In genomic region chr6:39345430-39345829, GRCm38 (mm10) we compare ENCODE assay signal across 22 mouse cellular contexts. TPM values are rescaled to one million over a fixed set of nuclear protein-coding genes. Genes with fewer than 3 reads are reported as not detected.
DNase-seq lines count a peak whose midpoint lies in the region; ATAC-seq and TF ChIP-seq lines count a peak whose summit lies in the region.
"Had no signal": no experiment of that assay in that cellular context is flagged by ENCODE, and none has a peak within 500 bp of the region (broad histone marks: within the 10 kb centered on the region; RNA-seq: fewer than 3 reads in every experiment).

No protein-coding gene starts in this region.

- peaks cover 61% of the 10 kb centered on the region for H3K4me1 ChIP-seq in midbrain, embryonic 10.5 days
- no peaks in the 10 kb centered on the region for H3K4me1 ChIP-seq in midbrain, postnatal 0 days (ENCODE audit: insufficient read depth, low read length)
- H3K4me1 ChIP-seq in forebrain, embryonic 14.5 days (ENCODE audit: control insufficient read depth, insufficient read depth, low read length): peaks cover 16% of the 10 kb centered on the region
- peaks cover 44% of the 10 kb centered on the region for H3K4me1 ChIP-seq in midbrain, embryonic 13.5 days (replicated peaks)

- no peak overlapping the region for H3K4me2 ChIP-seq in midbrain, postnatal 0 days (ENCODE audit: low read depth, low read length, poor library complexity, severe bottlenecking)
- H3K4me2 ChIP-seq in forebrain, embryonic 14.5 days (ENCODE audit: low read length): no peak overlapping the region
- no peak overlapping the region for H3K4me2 ChIP-seq in midbrain, embryonic 13.5 days (replicated peaks)
- H3K4me2 ChIP-seq: heart, embryonic 11.5 days; liver, embryonic 11.5 days had no signal

- WGBS in midbrain, embryonic 10.5 days: 21% methylated on average over 7 of the region's 7 CpGs
- 37% methylated on average over 7 of the region's 7 CpGs for WGBS in midbrain, postnatal 0 days
- 11% methylated on average over 7 of the region's 7 CpGs for WGBS in forebrain, embryonic 14.5 days
- WGBS in midbrain, embryonic 13.5 days: 10% methylated on average over 7 of the region's 7 CpGs

- peak overlapping the region; percentile 87 for H3K27ac ChIP-seq in midbrain, embryonic 10.5 days (replicated peaks)
- H3K27ac ChIP-seq in midbrain, postnatal 0 days (ENCODE audit: low read depth, low read length): no peak overlapping the region
- peak overlapping the region; percentile 55; the same call in 1 of the 2 replicates for H3K27ac ChIP-seq in forebrain, embryonic 14.5 days (ENCODE audit: low read depth, low read length)
- H3K27ac ChIP-seq in midbrain, embryonic 13.5 days: peak overlapping the region; percentile 68
- H3K27ac ChIP-seq: layer of hippocampus, adult 2 months; macrophage had no signal

- peak overlapping the region; percentile 14; the same call in 1 of the 2 replicates for H3K4me3 ChIP-seq in midbrain, embryonic 10.5 days
- H3K4me3 ChIP-seq in midbrain, postnatal 0 days (ENCODE audit: low read depth, low read length): no peak overlapping the region
- no peak overlapping the region for H3K4me3 ChIP-seq in forebrain, embryonic 14.5 days (ENCODE audit: low read depth, low read length)
- H3K4me3 ChIP-seq in midbrain, embryonic 13.5 days (replicated peaks): no peak overlapping the region
- H3K4me3 ChIP-seq: layer of hippocampus, adult 2 months had no signal

- ATAC-seq in midbrain, postnatal 0 days (ENCODE audit: low FRiP score): no peak
- peak; percentile 24; the same call in 1 of the 2 replicates for ATAC-seq in forebrain, embryonic 14.5 days
- ATAC-seq in midbrain, embryonic 13.5 days: peak; percentile 41
- ATAC-seq in erythroblast, adult 5-6 weeks (replicated peaks; ENCODE audit: low FRiP score, poor library complexity, severe bottlenecking): no peak
- ATAC-seq: activated CD4-positive, CD25-positive, alpha-beta regulatory T cell, adult 4 months; Patski had no signal

- TF ChIP-seq CTCF in midbrain, postnatal 0 days (IDR thresholded peaks at IDR 0.05): no peak

- H3K36me3 ChIP-seq in midbrain, embryonic 10.5 days: peaks cover 52% of the 10 kb centered on the region
- H3K36me3 ChIP-seq in midbrain, postnatal 0 days (ENCODE audit: insufficient read depth, low read length): peaks cover 26% of the 10 kb centered on the region
- H3K36me3 ChIP-seq in forebrain, embryonic 14.5 days (ENCODE audit: control insufficient read depth, insufficient read depth, low read length): peaks cover 57% of the 10 kb centered on the region
- H3K36me3 ChIP-seq in midbrain, embryonic 13.5 days: peaks cover 47% of the 10 kb centered on the region

- no peak overlapping the region for H3K9ac ChIP-seq in midbrain, postnatal 0 days (replicated peaks; ENCODE audit: low read length, poor library complexity, severe bottlenecking)
- no peak overlapping the region for H3K9ac ChIP-seq in forebrain, embryonic 14.5 days (ENCODE audit: low read length)
- no peak overlapping the region for H3K9ac ChIP-seq in midbrain, embryonic 13.5 days (replicated peaks)

- H3K9me3 ChIP-seq in midbrain, embryonic 10.5 days (replicated peaks): no peaks in the 10 kb centered on the region
- H3K9me3 ChIP-seq in midbrain, postnatal 0 days (ENCODE audit: low read length): no peaks in the 10 kb centered on the region
- no peaks in the 10 kb centered on the region for H3K9me3 ChIP-seq in forebrain, embryonic 14.5 days (replicated peaks; ENCODE audit: control insufficient read depth, low read length)
- no peaks in the 10 kb centered on the region for H3K9me3 ChIP-seq in midbrain, embryonic 13.5 days

- peak; percentile 43 for DNase-seq in midbrain, embryonic 10.5 days (ENCODE audit: low spot score)
- no peak for DNase-seq in midbrain, postnatal 0 days (ENCODE audit: low spot score)
- peak; percentile 38 for DNase-seq in embryo, embryonic 11 days
- DNase-seq in forebrain, embryonic 14.5 days (ENCODE audit: low spot score): peak; percentile 41
- DNase-seq in urinary bladder, postnatal 10 days (ENCODE audit: low spot score): no peak
- DNase-seq in kidney, postnatal 36 days: no peak
- DNase-seq: adrenal gland, postnatal 25 days; cerebellum, adult 9-11 months; heart, postnatal 14 days; left cerebral cortex, postnatal 4 days; lung, adult 2 months; thymus, postnatal 14 days had no signal

- no peaks in the 10 kb centered on the region for H3K27me3 ChIP-seq in midbrain, embryonic 10.5 days (ENCODE audit: low read depth, poor library complexity, severe bottlenecking)
- H3K27me3 ChIP-seq in midbrain, postnatal 0 days (ENCODE audit: insufficient read depth, low read length): no peaks in the 10 kb centered on the region
- H3K27me3 ChIP-seq in forebrain, embryonic 14.5 days (replicated peaks; ENCODE audit: control insufficient read depth, insufficient read depth, low read length): no peaks in the 10 kb centered on the region
- H3K27me3 ChIP-seq in midbrain, embryonic 13.5 days: no peaks in the 10 kb centered on the region
- H3K27me3 ChIP-seq: Patski had no signal

RNA-seq across cellular contexts. Expression of gene Slc37a3, which starts 32.0 kb away (rescaled TPM):
- polyA plus RNA-seq in midbrain, embryonic 10.5 days (2016; fragmentation: Nextera tagmentation; extraction: Ambion mirVana): 45.3 and 51.4 TPM in 2 replicates
- total RNA-seq in midbrain, postnatal 0 days (2014; rRNA removed): 38.1 and 46.8 TPM in 2 replicates
- 54.6 and 55.4 TPM in 2 replicates for polyA plus RNA-seq in midbrain, postnatal 0 days (2015; fragmentation: Nextera tagmentation; extraction: Ambion mirVana)
- polyA plus RNA-seq in forebrain, embryonic 14.5 days (2014; fragmentation: Nextera tagmentation; extraction: Ambion mirVana): 60.0 and 60.2 TPM in 2 replicates
- polyA plus RNA-seq in midbrain, embryonic 13.5 days (2015; fragmentation: Nextera tagmentation; extraction: Ambion mirVana): 59.8 and 60.2 TPM in 2 replicates
- total RNA-seq in erythroblast, adult 5-6 weeks (2015; ENCODE audit: low replicate concordance): 0.42 and 3.1 TPM in 2 replicates
- total RNA-seq in erythroblast, adult 5-6 weeks (2017; ENCODE audit: low replicate concordance): 1.7 and 9.2 TPM in 2 replicates

RNA-seq across cellular contexts. Expression of gene Rab19, which starts 35.5 kb away (rescaled TPM):
- polyA plus RNA-seq in midbrain, embryonic 10.5 days (2016; fragmentation: Nextera tagmentation; extraction: Ambion mirVana): 0.28 and 0.30 TPM in 2 replicates
- total RNA-seq in midbrain, postnatal 0 days (2014; rRNA removed): 0.24 TPM in 1 of 2 replicates, not detected in the other
- polyA plus RNA-seq in midbrain, postnatal 0 days (2015; fragmentation: Nextera tagmentation; extraction: Ambion mirVana): 0.25 TPM in 1 of 2 replicates, not detected in the other
- polyA plus RNA-seq in forebrain, embryonic 14.5 days (2014; fragmentation: Nextera tagmentation; extraction: Ambion mirVana): 0.22 and 0.32 TPM in 2 replicates
- 0.23 and 0.34 TPM in 2 replicates for polyA plus RNA-seq in midbrain, embryonic 13.5 days (2015; fragmentation: Nextera tagmentation; extraction: Ambion mirVana)
- 0.84 TPM in 1 of 2 replicates, not detected in the other for total RNA-seq in erythroblast, adult 5-6 weeks (2015; ENCODE audit: low replicate concordance)
- 0.26 and 2.9 TPM in 2 replicates for total RNA-seq in erythroblast, adult 5-6 weeks (2017; ENCODE audit: low replicate concordance)
- total RNA-seq: gastrocnemius, adult 18-20 months; layer of hippocampus, adult 2 months; left cerebral cortex, postnatal 4 days had no signal
- polyA plus RNA-seq: C2C12 had no signal

Comparison
In these comparisons a context has a peak if more than half of its experiments do, and no peak if none do; other contexts are left out.
1. DNase-seq: peak in midbrain, embryonic 10.5 days (single experiment), embryo, embryonic 11 days (single experiment) and forebrain, embryonic 14.5 days (single experiment); none in midbrain, postnatal 0 days (single experiment), urinary bladder, postnatal 10 days (single experiment) and kidney, postnatal 36 days (0 of 2).
2. ATAC-seq: peak in forebrain, embryonic 14.5 days (single experiment) and midbrain, embryonic 13.5 days (single experiment); none in midbrain, postnatal 0 days (single experiment) and erythroblast, adult 5-6 weeks (single experiment).